Mouse (Mus musculus): Measurements from ENCODE around the gene Cel. TPM values are rescaled to one million over a fixed set of nuclear protein-coding genes. Genes with fewer than 3 reads are reported as not detected.
A peak's percentile ranks its signal among the peaks of the same experiment; 100 is the strongest.

Cel gene
- total RNA-seq (2015; ENCODE audit: low replicate concordance) (not detected in 2 replicates), total RNA-seq (2017; ENCODE audit: low replicate concordance) (not detected in 2 replicates)

DNA sequence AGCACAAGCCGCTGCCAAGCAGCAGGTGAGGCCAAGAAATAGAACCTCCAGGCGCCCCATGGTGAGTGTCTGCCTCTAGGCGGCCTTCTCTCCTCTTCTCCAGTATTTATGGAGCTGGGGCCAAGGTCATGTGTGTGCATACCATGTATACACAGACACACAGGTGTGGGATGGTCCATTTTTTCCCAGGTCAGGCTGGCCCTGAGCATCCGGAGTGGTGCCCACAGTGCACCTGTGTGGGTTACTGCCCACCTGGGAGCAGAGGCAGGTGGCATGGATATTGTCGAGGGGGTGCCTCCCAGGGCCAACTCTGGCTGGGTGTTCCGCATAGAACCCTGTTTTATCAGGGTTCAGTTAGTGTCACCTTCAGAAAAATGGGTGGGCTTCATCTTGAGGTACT, at the start of gene Cel:
Gene Cel (minus strand): TSS at position 101 of the 400 bp plus-strand sequence.
- ATAC-seq (replicated peaks; ENCODE audit: low FRiP score, poor library complexity, severe bottlenecking): no peak

DNA sequence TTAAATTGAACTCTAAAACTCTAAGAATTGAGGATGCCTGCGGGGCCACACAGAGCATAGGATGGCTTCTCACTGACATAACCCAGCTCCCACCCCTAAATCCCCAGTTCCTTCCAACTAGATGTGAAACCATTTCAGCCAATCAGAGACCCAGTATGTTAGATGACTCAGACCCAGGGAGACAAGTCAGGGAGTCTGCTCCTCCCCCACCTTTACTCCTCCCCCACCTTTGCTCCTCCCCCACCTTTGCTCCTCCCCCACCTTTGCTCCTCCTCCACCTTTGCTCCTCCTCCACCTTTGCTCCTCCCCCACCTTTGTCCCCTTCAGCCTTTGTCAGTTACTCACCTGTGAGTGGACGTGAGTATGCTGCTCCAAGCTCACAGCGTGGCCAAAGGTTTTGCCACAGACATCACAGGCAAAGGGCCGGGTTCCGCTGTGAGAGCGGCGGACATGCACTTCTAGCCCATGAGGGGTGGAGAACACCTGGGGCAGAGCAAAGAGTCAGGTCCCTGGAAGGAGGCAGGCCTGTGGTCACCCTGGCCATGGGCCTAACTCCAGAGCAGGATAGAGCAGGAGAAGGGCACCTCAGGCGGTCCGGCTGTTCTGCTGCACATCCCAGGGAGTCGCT, 49.3 kb upstream of the Cel start:
- ATAC-seq (replicated peaks; ENCODE audit: low FRiP score, poor library complexity, severe bottlenecking): no peak

DNA sequence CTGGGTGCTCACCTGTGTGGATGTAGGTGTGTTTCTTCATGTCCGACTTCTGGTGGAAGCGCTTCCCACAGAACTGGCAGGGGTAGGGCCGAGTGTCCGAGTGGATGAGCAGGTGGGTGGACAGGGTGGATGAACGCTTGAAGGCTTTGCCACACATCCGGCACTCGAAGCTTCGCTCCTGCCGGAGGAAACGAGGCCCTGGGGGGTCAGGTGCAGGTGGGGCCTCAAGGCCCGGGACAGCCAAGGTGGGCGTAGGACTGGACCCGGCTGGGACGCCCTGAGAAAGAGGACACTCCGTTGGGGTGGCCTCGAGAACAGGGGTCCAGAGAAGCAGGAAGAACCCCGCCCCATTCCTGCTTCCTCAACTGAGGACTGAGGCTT, 48.2 kb upstream of the Cel start:
- ATAC-seq (replicated peaks; ENCODE audit: low FRiP score, poor library complexity, severe bottlenecking): no peak

DNA sequence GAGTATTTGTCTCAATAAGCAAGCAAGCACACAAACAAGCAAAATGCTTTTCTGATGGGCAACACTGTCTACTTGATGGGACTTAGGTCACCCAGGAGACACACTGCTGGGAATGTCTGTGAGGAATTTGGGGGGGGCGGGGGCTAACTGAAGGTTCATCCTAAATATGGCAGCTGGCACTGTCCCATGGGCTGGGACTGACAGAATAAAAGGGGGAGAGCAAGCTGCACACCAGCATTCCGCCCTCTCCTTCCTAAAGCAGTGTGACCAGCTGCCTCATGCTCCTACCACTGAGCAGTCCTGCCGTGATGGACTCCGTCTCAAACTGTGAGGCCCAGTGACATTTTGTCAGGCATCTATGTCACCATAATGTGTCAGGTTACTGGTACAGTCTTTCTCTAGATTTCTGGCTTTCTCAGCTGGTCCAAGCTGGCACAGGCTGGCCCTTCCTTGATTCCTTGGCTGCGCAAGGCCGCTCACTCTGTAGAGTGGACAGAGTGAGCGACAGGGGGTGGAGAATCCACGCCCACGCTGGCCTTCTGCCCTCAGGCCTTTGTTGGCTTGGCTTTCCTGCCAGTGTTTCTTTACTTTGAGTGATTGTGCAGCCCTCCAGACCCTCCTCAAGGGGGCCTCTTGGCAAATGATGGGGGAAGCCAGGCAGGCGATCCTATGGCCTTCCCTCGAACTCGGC, 47.7 kb upstream of the Cel start:
- ATAC-seq (replicated peaks; ENCODE audit: low FRiP score, poor library complexity, severe bottlenecking): no peak

DNA sequence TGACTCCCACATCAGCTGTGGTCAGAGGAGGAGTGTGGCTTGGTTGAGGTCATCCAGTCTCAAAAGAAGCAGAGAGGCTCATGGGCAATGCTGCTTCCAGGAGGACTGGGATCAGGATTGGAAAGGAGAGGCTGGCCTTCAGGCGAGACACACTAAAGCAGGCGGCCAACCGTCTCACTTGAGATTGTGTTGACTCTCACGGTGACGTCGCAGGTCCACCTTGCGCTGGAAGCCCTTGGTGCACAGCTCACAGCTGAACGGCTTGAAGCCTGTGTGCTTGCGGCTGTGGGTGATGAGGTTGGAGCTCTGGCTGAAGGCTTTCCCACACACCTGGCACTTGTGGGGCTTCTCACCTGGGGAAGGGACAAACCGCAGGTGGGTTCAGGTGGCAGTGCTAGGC, 46.6 kb upstream of the Cel start:
- ATAC-seq (replicated peaks; ENCODE audit: low FRiP score, poor library complexity, severe bottlenecking): no peak

DNA sequence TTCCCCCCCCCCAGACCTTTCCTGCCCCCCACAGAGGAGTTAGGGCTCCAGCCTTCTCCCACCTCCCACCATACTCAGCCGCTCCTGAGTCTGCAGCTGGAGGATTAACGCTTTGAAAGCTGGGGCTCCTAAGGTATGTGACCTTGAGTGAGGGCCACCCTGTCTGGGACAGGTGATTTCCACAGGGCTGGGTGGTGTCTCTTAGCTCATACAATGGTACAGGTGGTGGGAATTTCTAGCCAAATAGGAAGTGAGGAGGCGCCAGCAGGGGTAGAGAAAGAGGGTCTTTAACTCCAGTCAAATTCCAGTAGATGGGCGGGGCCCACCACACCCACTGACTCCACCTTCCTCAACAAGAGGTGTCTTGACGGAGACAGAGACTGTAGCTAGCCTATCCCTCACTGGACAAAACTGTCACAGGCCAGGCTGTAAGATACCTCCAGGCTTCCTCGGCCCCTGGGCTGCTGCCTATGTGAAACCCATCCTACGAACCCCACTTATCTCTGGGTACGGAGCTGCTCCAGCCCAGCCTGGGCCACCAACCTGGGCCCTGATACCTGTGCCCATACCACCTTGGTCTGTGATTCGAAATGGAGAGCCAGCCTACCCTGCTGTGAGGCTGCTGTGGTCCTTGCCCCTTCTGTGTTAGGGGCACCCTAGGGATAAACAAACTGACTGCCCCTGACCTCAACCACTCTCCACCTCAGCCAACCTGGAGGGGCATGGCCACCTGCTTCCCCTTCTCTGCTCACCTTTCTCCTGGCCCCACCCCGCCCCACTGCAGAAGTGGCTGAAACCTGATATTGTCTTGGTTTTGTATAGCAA, 44.4 kb upstream of the Cel start:
- ATAC-seq (replicated peaks; ENCODE audit: low FRiP score, poor library complexity, severe bottlenecking): peak; percentile 50

DNA sequence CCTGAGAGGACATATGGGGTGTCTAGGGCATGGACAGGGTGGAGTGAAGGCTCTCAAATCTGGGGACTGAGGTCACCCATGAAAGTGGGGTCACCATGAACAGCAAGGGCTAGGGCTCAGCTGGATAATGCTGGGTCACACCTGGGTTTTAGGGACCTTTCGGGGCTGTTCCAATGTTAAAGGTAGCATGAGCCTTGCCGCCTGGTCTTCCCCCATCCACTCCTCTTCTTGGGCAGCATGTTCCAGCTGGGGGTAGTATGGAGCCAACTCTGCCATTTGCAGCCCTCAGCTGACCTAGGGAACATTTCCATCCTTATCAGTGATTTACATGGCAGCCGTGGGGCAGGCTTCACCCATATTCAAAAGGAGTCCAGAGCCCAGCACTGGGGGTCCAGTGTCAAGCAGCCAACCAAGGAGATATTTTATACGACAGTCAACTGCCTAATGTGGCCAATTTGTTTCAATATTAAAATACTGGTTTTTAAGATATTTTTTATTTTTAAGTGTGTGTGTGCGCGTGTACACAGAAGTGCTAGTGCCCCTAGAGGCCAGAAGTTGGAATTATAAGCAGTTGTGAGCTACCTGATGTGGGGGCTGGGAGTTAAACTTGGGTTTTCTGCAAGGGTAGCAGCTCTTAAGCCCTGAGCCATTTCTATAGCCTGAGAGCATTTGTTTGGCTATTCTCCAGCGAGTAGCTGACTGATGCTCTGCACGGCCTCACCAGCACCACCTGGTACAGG, 43.6 kb upstream of the Cel start:
- ATAC-seq (replicated peaks; ENCODE audit: low FRiP score, poor library complexity, severe bottlenecking): peak; percentile 45; the same call in 1 of the 2 replicates

DNA sequence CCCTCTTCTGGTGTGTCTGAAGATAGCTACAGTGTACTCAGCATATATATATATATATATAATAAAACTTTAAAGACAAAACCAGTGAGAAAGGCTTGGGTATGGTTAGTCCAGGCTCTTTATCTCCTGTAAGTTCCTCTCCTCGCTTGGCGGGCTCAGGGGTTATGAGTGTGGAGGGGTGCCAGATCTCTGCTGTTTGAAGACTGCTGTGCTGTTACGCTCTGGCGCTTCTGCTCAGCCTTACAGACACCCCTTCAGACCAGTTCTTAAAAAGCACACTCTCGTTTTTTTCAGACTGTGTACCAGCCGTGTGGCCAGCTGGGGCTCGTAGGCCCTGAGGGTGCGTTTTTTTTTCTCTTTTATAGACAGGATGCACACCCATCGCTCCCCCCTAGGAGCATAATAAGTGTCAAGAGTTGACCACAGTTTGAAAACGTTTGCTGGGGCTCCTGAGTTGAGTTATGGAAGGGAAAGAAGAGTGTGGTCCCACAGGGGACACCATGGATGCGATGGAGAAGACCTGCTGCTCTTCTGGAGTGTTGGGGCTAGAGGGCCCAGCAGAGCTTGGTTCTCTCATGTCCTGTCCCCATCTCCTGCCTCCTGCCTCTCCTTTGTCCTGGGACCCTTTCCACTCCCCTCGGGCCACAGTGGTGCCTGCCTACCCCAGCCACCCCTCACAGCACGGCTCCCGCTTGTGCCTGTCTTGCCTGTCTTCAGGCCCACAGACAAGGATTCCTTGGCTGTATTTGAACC, 42.8 kb upstream of the Cel start:
- ATAC-seq (replicated peaks; ENCODE audit: low FRiP score, poor library complexity, severe bottlenecking): no peak

DNA sequence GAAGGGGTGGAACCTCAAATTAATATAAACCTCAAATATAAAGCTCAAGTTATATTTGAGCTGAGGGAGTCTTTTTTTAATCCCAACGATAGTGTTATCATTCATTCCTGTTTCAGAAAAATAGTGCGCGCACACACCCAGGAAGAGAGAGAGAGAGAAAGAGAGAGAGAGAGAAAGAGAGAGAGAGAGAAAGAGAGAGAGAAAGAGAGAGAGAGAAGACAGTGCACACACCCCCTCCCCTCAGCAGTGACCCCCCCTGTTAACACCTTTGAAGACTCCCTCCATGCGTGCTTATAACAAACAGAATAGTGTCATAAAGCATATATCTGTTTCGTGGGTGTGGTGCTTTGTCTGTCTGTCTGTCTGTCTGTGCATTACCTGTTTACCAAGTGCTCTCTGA, 40.3 kb upstream of the Cel start:
- ATAC-seq (replicated peaks; ENCODE audit: low FRiP score, poor library complexity, severe bottlenecking): no peak

DNA sequence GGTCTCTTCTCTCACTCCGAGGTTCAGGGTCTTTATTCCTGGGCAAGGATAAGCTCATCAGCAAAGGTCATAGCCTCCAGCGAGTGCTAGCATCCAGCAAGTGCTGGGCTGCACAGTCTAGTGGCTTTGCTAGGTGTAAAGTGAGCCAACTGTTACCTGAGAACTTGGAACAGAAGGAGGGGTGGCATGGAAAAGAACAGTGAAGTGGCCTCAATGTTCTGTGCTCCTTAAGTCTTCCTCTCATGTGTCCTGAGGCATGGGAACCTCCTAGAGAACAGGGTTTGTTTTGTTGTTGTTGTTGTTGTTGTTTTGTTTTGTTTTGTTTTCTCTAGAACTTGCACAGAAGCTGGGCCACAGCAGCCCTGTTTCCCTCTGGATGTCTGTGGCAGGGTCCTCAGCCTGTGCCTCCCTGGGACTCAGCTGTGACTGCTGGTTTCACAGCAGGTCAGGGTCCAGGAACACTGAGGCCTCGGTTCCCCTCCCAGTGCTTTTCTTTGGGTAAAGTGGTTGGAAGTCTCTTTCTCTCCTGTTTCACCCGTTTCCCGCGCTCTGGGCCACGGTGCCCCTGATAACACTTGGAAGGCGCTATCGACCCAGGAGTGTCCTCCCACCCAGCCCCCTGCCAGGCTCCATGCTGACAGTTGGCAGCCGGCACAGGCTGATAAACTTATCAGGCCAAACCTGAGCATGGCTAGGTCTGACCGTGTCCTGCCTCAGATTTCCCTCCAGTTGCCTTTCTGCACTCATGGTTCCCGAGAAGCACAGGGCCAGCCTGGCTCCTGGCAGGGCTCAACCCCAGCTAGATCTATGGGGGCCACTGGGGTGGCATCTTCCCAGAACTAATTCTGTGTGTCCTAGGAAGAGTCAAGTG, 38.8 kb upstream of the Cel start:
- ATAC-seq (replicated peaks; ENCODE audit: low FRiP score, poor library complexity, severe bottlenecking): peak; percentile 82

DNA sequence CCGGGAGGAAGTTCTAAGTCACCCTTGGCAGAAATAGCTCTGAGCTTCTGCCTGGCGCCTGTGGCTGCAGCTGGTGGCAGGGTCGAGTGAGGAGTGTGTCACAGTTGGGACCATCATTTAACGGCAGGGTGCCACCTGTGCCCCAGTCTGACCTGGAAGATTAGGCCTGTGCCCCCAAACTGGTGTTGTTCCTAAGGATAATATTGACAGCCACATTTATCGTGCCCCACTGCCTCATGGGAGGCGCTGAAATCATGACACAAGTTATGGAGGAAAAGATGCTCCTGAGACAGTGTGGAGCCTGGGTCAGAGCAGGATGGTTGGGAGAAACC, 36.3 kb upstream of the Cel start:
- ATAC-seq (replicated peaks; ENCODE audit: low FRiP score, poor library complexity, severe bottlenecking): no peak

DNA sequence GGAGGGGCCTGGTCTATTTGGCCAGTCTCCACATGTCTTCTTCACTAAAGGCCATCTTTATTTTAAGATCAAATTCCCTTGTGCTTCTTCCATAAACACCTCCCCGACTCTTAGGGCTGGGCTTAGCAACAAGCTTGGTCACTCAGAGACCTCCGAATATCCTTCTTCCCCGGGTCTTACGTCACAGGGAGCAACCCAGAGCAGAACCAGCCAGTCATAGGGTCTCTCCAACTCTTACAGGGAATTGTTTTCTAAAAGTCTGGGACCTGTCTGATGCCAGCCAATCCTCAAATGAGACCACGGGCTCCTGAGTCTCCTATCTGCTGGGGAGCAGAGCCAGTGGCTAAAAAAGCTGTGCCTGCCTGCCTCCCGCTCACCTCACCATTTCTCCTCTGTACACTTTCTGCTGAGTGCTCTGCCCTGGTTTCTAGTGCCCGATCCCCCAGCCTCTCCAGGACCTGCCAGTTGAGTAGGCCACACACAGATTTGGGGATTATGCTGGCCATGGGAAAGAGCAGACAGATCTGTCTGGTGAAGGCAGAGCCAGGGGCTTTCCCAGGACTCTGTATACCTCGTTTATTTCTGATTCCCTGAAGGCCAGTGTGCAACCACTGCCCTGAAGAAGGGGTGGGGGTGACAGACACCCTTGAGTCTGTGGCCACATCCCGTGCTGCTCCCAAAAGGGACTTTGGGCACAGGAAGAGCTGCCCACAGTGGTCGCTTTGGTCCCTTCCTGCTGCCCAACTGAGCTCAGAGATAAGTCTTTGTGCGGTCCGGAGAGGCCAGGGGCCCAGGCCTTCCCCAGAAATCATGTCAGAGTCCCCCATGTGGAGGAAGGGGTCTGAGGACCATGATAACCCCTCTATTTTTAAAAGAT, 35.7 kb upstream of the Cel start:
- no peak for ATAC-seq (replicated peaks; ENCODE audit: low FRiP score, poor library complexity, severe bottlenecking)

DNA sequence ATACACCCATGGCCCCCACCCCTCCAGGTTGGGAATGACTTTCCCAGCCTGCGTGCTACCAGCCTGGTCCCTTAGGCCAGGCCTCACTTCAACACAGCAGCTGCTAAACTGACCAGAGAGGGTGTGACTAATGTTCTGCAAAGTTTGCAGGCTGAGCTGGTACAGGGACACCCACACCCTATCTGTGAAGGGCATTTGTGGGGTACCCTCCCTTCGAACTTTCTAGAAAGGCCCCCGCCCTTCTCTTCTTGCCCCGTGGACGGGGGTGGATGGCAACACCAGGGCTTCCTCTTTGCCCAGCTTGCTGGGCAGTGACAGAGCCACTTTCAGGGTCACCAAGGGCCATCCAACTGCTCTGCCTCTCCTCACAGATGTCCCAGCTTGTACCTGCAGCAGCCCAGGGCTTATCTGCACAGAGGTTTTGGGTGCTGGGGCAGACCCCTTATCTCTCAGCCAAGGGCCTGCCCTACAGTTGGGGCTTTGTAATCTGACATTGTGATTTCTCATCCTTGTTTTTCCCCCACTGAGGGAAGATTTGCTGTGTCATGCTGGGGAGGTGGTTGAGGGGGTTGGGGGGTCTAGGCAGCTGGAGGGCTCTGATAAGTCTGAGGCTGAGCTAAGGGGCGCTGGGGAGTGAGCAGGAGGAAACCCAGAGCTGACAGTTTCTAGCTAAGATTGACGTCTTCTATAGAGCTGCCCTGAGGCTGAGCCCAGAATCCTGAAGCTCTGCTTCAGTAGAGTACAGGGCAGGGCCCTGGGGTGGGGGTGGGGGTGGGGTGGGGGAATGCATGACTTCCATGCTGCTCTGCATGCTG, 34.7 kb upstream of the Cel start:
- peak; percentile 30 for ATAC-seq (replicated peaks; ENCODE audit: low FRiP score, poor library complexity, severe bottlenecking)

GRCm38 (mm10) chr2:28596998-28597397, 33.8 kb upstream of the Cel start:
- ATAC-seq (replicated peaks; ENCODE audit: low FRiP score, poor library complexity, severe bottlenecking): no peak

GRCm38 (mm10) chr2:28596021-28596420, 32.8 kb upstream of the Cel start:
- peak; percentile 56 for ATAC-seq (replicated peaks; ENCODE audit: low FRiP score, poor library complexity, severe bottlenecking)

GRCm38 (mm10) chr2:28592809-28593208, 29.6 kb upstream of the Cel start:
- peak; percentile 83 for ATAC-seq (replicated peaks; ENCODE audit: low FRiP score, poor library complexity, severe bottlenecking)

GRCm38 (mm10) chr2:28591479-28591878, 28.3 kb upstream of the Cel start:
- no peak for ATAC-seq (replicated peaks; ENCODE audit: low FRiP score, poor library complexity, severe bottlenecking)
